Mouse (Mus musculus) intestine, postnatal 0 days (tissue): ENCODE measurements around the gene Mettl14. TPM values are rescaled to one million over a fixed set of nuclear protein-coding genes. Genes with fewer than 3 reads are reported as not detected.
"Not testable (repeated sequence)": the region's sequence is repeated elsewhere in the genome, so short reads cannot be mapped to it uniquely, and the experiment has no call there.

Experiments
- ATAC-seq: fragments of 200-750 bp; cut with Nextera tagmentation; 2 replicates; pipeline ENCODE4 v1.8.0; 2017; ENCODE audit warnings: mild to moderate bottlenecking, moderate TSS enrichment, moderate library complexity
- H3K27ac ChIP-seq: fragments of 300-500 bp; sonication (generic); 2 replicates; pipeline ENCODE4 v1.5.1; 2014; ENCODE audit warnings: mild to moderate bottlenecking, low read depth, low read length, moderate library complexity
- H3K27me3 ChIP-seq: fragments of 300-500 bp; sonication (generic); replicated peaks from 2 replicates; pipeline ENCODE4 v1.6.1; 2014; ENCODE audit warnings: low read length, mixed read lengths; ENCODE audit not compliant: control insufficient read depth, insufficient read depth
- H3K36me3 ChIP-seq: fragments of 300-500 bp; sonication (generic); 2 replicates; pipeline ENCODE4 v1.6.1; 2014; ENCODE audit warnings: mild to moderate bottlenecking, moderate library complexity; ENCODE audit not compliant: control insufficient read depth, insufficient read depth
- H3K4me1 ChIP-seq: fragments of 300-500 bp; sonication (generic); replicated peaks from 2 replicates; pipeline ENCODE4 v1.6.1; 2014; ENCODE audit warnings: antibody characterized with exemption, low read length, mixed read lengths; ENCODE audit not compliant: control insufficient read depth, insufficient read depth
- H3K4me2 ChIP-seq: fragments of 300-500 bp; sonication (generic); replicated peaks from 2 replicates; pipeline ENCODE4 v1.6.1; 2014; ENCODE audit warnings: low read depth, mild to moderate bottlenecking, moderate library complexity
- H3K4me3 ChIP-seq: fragments of 300-500 bp; sonication (generic); 2 replicates; pipeline ENCODE4 v1.5.1; 2014; ENCODE audit warnings: low read depth, low read length
- H3K9ac ChIP-seq: fragments of 300-500 bp; sonication (generic); 2 replicates; pipeline ENCODE4 v1.6.1; 2014; ENCODE audit warnings: mild to moderate bottlenecking, low read depth, low read length
- H3K9me3 ChIP-seq: fragments of 300-500 bp; sonication (generic); 2 replicates; pipeline ENCODE4 v1.6.1; 2016; ENCODE audit warnings: mixed run types; ENCODE audit not compliant: control insufficient read depth
- CTCF ChIP-seq: sonication (generic); IDR thresholded peaks from 2 replicates; pipeline ENCODE4 v1.5.1; 2016; ENCODE audit warnings: low read depth, mild to moderate bottlenecking, control low read depth, antibody characterized with exemption, moderate library complexity
- WGBS: fragments of 180-500 bp; shearing (Covaris S2); extraction: QIAGEN DNeasy Blood & Tissue Kit; methylation state at CpG from one replicate; pipeline ENCODE4 v1.1.7; 2014; 5-methylcytosine and 5-hydroxymethylcytosine counted together
- polyA plus RNA-seq: library from polyadenylated mRNA; unstranded; fragments of >200 nt; fragmentation: Nextera tagmentation; extraction: Ambion mirVana; gene quantifications from 2 replicates; pipeline ENCODE4 v1.2.1, GENCODE M21; 2015

Mettl14 gene
- polyA plus RNA-seq, 1 experiment from 2014 or later = 11.1 TPM

GRCm38 (mm10) chr3:123370927-123371326 is 15.0 kb downstream of the Mettl14 start:
- no peaks in the 10 kb centered on the region for H3K4me1 ChIP-seq
- TF ChIP-seq CTCF = no peak
- no peak overlapping the region for H3K4me3 ChIP-seq
- peaks cover 48% of the 10 kb centered on the region for H3K36me3 ChIP-seq
- WGBS = 94% methylated on average over 5 of the region's 5 CpGs
- H3K27me3 ChIP-seq = no peaks in the 10 kb centered on the region
- ATAC-seq = no peak
- no peaks in the 10 kb centered on the region for H3K9me3 ChIP-seq
- H3K4me2 ChIP-seq = no peak overlapping the region
- no peak overlapping the region for H3K9ac ChIP-seq
- no peak overlapping the region for H3K27ac ChIP-seq

GRCm38 (mm10) chr3:123369161-123369560 is 16.7 kb downstream of the Mettl14 start:
- Histone ChIP-seq H3K9ac (no peak overlapping the region), H3K27me3 (no peaks in the 10 kb centered on the region), H3K4me2 (no peak overlapping the region), H3K9me3 (no peaks in the 10 kb centered on the region), H3K27ac (no peak overlapping the region), H3K4me3 (no peak overlapping the region), H3K36me3 (peaks cover 50% of the 10 kb centered on the region), H3K4me1 (no peaks in the 10 kb centered on the region)
- ATAC-seq = no peak
- TF ChIP-seq CTCF = no peak
- WGBS = 78% methylated on average over 12 of the region's 12 CpGs

- H3K36me3 ChIP-seq = peaks cover 67% of the 10 kb centered on the region
- not testable (repeated sequence) for H3K27ac ChIP-seq, H3K9ac ChIP-seq, H3K4me1 ChIP-seq, H3K4me2 ChIP-seq, H3K27me3 ChIP-seq, H3K9me3 ChIP-seq, H3K4me3 ChIP-seq, ATAC-seq
- WGBS = 46% methylated on average over 2 of the region's 2 CpGs
Observed at GRCm38 (mm10) chr3:123366820-123367219, 19.1 kb downstream of the Mettl14 start.

- H3K4me3 ChIP-seq = no peak overlapping the region
- H3K27ac ChIP-seq = no peak overlapping the region
- H3K27me3 ChIP-seq = no peaks in the 10 kb centered on the region
- TF ChIP-seq CTCF = no peak
- no peak for ATAC-seq
- H3K9ac ChIP-seq = no peak overlapping the region
- peaks cover 91% of the 10 kb centered on the region for H3K36me3 ChIP-seq
- H3K9me3 ChIP-seq = no peaks in the 10 kb centered on the region
- H3K4me2 ChIP-seq = no peak overlapping the region
- WGBS = 81% methylated on average over 4 of the region's 4 CpGs
- no peaks in the 10 kb centered on the region for H3K4me1 ChIP-seq
Observed at GRCm38 (mm10) chr3:123356377-123356991, 29.4 kb downstream of the Mettl14 start.

GRCm38 (mm10) chr3:123354388-123354787 is 31.5 kb downstream of the Mettl14 start:
- H3K36me3 ChIP-seq = peaks cover 89% of the 10 kb centered on the region
- TF ChIP-seq CTCF = no peak
- ATAC-seq = no peak
- no peaks in the 10 kb centered on the region for H3K9me3 ChIP-seq
- H3K27ac ChIP-seq = no peak overlapping the region
- no peak overlapping the region for H3K4me2 ChIP-seq
- no peak overlapping the region for H3K4me3 ChIP-seq
- H3K27me3 ChIP-seq = no peaks in the 10 kb centered on the region
- H3K9ac ChIP-seq = no peak overlapping the region
- WGBS = 93% methylated on average over 9 of the region's 9 CpGs
- no peaks in the 10 kb centered on the region for H3K4me1 ChIP-seq

GRCm38 (mm10) chr3:123353661-123354060 is 32.2 kb downstream of the Mettl14 start:
- no peak for ATAC-seq
- H3K4me2 ChIP-seq = no peak overlapping the region
- no peak overlapping the region for H3K9ac ChIP-seq
- H3K9me3 ChIP-seq = no peaks in the 10 kb centered on the region
- WGBS = 92% methylated on average over 12 of the region's 12 CpGs
- H3K27me3 ChIP-seq = no peaks in the 10 kb centered on the region
- H3K27ac ChIP-seq = no peak overlapping the region
- no peaks in the 10 kb centered on the region for H3K4me1 ChIP-seq
- no peak overlapping the region for H3K4me3 ChIP-seq
- peaks cover 89% of the 10 kb centered on the region for H3K36me3 ChIP-seq
- TF ChIP-seq CTCF = no peak

GRCm38 (mm10) chr3:123353183-123353582 is 32.7 kb downstream of the Mettl14 start:
- no peak overlapping the region for H3K4me2 ChIP-seq
- no peak for ATAC-seq
- 55% methylated on average over 6 of the region's 6 CpGs for WGBS
- H3K36me3 ChIP-seq = peaks cover 88% of the 10 kb centered on the region
- no peaks in the 10 kb centered on the region for H3K4me1 ChIP-seq
- no peak overlapping the region for H3K9ac ChIP-seq
- no peak overlapping the region for H3K4me3 ChIP-seq
- no peaks in the 10 kb centered on the region for H3K27me3 ChIP-seq
- H3K27ac ChIP-seq = no peak overlapping the region
- peak; percentile 69 for TF ChIP-seq CTCF
- no peaks in the 10 kb centered on the region for H3K9me3 ChIP-seq
